Mouse (Mus musculus) hindbrain, embryonic 14.5 days (tissue): Measurements from ENCODE around the gene Zbtb43. TPM values are rescaled to one million over a fixed set of nuclear protein-coding genes. Genes with fewer than 3 reads are reported as not detected.

Source experiments
- ATAC-seq: fragments of 200-750 bp; cut with Nextera tagmentation; 2 replicates; pipeline ENCODE4 v1.8.0; 2017; ENCODE audit warnings: moderate number of reproducible peaks, mild to moderate bottlenecking, moderate TSS enrichment, moderate library complexity; ENCODE audit not compliant: low FRiP score
- DNase-seq: peaks from one replicate; pipeline ENCODE4 v3.0.0-alpha.2; 2015; ENCODE audit warnings: low spot score
- H3K27ac ChIP-seq: fragments of 300-500 bp; sonication (generic); 2 replicates; pipeline ENCODE4 v1.5.1; 2014; ENCODE audit warnings: mild to moderate bottlenecking, moderate library complexity
- H3K27me3 ChIP-seq: fragments of 300-500 bp; sonication (generic); 2 replicates; pipeline ENCODE4 v1.6.1; 2014; ENCODE audit warnings: mild to moderate bottlenecking, low read length, mixed read lengths; ENCODE audit not compliant: control insufficient read depth, insufficient read depth
- H3K36me3 ChIP-seq: fragments of 300-500 bp; sonication (generic); replicated peaks from 2 replicates; pipeline ENCODE4 v1.6.1; 2014; ENCODE audit not compliant: control insufficient read depth, insufficient read depth
- H3K4me1 ChIP-seq: fragments of 300-500 bp; sonication (generic); replicated peaks from 2 replicates; pipeline ENCODE4 v1.6.1; 2014; ENCODE audit warnings: antibody characterized with exemption, low read length, mixed read lengths; ENCODE audit not compliant: control insufficient read depth, insufficient read depth
- H3K4me2 ChIP-seq: fragments of 300-500 bp; sonication (generic); replicated peaks from 2 replicates; pipeline ENCODE4 v1.6.1; 2014; ENCODE audit warnings: mild to moderate bottlenecking, moderate library complexity
- H3K4me3 ChIP-seq: fragments of 300-500 bp; sonication (generic); replicated peaks from 2 replicates; pipeline ENCODE4 v1.5.1; 2014; ENCODE audit warnings: mild to moderate bottlenecking, low read length
- H3K9ac ChIP-seq: fragments of 300-500 bp; sonication (generic); 2 replicates; pipeline ENCODE4 v1.6.1; 2014
- H3K9me3 ChIP-seq: fragments of 300-500 bp; sonication (generic); 2 replicates; pipeline ENCODE4 v1.6.1; 2016; ENCODE audit warnings: low read length; ENCODE audit not compliant: control insufficient read depth
- WGBS: fragments of 180-500 bp; shearing (Covaris S2); extraction: QIAGEN DNeasy Blood & Tissue Kit; methylation state at CpG from one replicate; pipeline ENCODE4 v1.1.7; 2014; 5-methylcytosine and 5-hydroxymethylcytosine counted together
- polyA plus RNA-seq: library from polyadenylated mRNA; unstranded; fragments of >200 nt; fragmentation: Nextera tagmentation; extraction: Ambion mirVana; gene quantifications from 2 replicates; pipeline ENCODE4 v1.2.1, GENCODE M21; 2014

The Zbtb43 gene
- polyA plus RNA-seq, 1 experiment from 2014 or later, result 30.5 TPM

DNA sequence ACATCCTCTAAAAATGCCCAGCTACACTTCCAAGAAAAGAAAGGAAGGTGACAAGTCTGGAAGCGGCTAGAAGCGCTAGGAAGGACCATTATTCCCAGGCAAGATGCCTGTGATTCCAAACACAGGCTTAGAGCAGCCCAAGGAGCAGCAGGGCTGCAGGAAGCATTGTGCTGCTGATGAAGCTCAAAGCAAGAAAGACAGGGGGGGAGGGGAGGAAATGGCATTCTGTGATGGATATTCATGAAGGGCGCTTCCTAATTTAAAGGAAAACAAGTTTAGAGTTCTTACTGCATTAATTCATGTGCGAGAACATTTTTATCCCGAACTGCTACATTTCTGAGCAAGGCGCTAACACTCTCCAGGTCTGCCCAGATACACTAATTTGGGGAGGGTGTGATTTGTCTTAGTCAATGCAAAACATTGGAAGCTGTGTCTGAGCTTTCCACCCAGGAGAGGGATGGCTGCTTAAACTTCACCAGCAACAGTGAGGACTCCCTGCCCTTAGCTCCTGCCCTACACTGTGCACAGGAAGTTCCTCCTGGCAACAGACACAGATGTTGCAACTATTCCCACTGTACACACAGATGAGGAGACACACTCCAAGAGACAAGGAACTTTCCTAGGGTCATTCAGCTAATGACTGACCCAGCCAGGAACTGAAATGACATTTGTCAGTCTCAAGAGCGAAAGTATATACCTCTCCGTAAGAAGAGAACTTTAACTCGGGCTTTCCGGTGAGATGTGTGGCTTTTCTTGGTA lies 41.5 kb downstream of the Zbtb43 start:
- Histone ChIP-seq H3K4me1 (peaks cover 24% of the 10 kb centered on the region), H3K4me2 (no peak overlapping the region), H3K9ac (no peak overlapping the region), H3K27ac (no peak overlapping the region), H3K4me3 (no peak overlapping the region), H3K27me3 (no peaks in the 10 kb centered on the region), H3K9me3 (no peaks in the 10 kb centered on the region), H3K36me3 (peaks cover 29% of the 10 kb centered on the region)
- DNase-seq, result no peak
- no peak for ATAC-seq
- WGBS, result 47% methylated on average over 10 of the region's 10 CpGs

DNA sequence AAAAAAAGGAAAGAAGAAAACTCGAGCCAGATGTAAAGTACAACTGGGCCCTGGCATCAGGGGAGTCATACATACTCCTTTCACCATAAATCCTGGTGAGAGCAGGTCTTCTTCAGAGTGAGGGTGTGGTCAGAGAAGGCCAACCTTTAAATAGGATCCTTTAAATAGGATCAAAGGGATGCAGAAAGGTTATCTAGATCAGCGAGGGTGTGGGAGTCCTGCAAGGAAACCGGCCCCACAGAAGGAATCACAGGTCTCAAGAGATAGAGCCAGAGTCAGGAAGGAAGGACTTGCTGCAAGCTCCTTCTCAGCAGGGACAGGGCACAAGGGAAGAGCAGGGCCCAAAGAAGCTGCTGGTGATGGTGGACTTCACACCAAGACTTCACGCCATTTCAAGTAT lies 50.9 kb downstream of the Zbtb43 start:
- H3K27me3 ChIP-seq, result no peaks in the 10 kb centered on the region
- no peak overlapping the region for H3K4me2 ChIP-seq
- no peak overlapping the region for H3K9ac ChIP-seq
- H3K36me3 ChIP-seq, result peaks cover 21% of the 10 kb centered on the region; the same call in 1 of the 2 replicates
- 86% methylated on average over 4 of the region's 4 CpGs for WGBS
- no peaks in the 10 kb centered on the region for H3K4me1 ChIP-seq
- H3K9me3 ChIP-seq, result no peaks in the 10 kb centered on the region
- ATAC-seq, result no peak
- no peak overlapping the region for H3K27ac ChIP-seq
- H3K4me3 ChIP-seq, result no peak overlapping the region
- no peak for DNase-seq

DNA sequence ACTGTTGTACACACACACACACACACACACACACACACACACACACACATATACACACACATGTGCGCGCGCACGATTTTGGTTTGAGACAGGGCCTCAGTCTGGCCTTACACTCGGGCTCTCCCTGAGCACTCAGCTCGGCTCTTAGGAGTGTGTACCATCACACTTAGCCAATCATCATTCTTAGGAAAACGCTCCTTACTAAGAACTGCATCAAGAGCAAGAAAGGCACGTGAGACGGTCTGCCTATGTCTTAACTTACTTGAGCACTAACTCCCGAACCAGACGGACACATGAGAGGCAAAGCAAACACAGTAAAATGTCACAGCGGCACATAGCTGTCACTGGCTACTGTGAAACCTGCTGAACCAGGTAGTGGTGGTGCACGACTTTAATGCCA lies 54.3 kb downstream of the Zbtb43 start:
- H3K4me1 ChIP-seq, result no peaks in the 10 kb centered on the region
- no peak overlapping the region for H3K4me3 ChIP-seq
- H3K27me3 ChIP-seq, result no peaks in the 10 kb centered on the region
- ATAC-seq (no peak), DNase-seq (no peak)
- no peak overlapping the region for H3K4me2 ChIP-seq
- H3K9me3 ChIP-seq, result no peaks in the 10 kb centered on the region
- H3K36me3 ChIP-seq, result peaks cover 37% of the 10 kb centered on the region
- no peak overlapping the region for H3K27ac ChIP-seq
- no peak overlapping the region for H3K9ac ChIP-seq
- WGBS, result 94% methylated on average over 13 of the region's 13 CpGs

DNA sequence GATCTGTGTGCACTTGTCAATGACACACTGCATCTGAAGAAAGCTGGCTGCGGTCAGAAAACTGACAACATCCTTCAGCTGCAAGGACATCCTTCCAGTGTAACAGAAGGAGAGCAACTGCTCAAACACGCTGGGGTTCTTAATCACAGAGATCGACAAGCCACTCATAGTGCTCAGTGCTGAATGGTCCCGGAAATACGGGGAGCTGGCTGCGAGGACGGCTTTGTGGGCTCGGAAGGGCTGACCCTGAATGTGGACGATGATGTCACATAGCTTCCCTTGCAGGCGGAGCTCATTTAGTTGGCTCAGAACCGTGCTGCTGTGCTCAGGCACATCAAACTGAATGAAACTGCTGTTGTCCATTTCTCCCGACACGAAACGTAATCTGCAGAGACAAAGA lies 56.2 kb downstream of the Zbtb43 start:
- H3K9ac ChIP-seq, result no peak overlapping the region
- peaks cover 33% of the 10 kb centered on the region for H3K36me3 ChIP-seq
- H3K27ac ChIP-seq, result no peak overlapping the region
- H3K4me2 ChIP-seq, result no peak overlapping the region
- H3K9me3 ChIP-seq, result no peaks in the 10 kb centered on the region
- WGBS, result 91% methylated on average over 14 of the region's 14 CpGs
- no peaks in the 10 kb centered on the region for H3K4me1 ChIP-seq
- no peak overlapping the region for H3K4me3 ChIP-seq
- ATAC-seq (no peak), DNase-seq (no peak)
- no peaks in the 10 kb centered on the region for H3K27me3 ChIP-seq

DNA sequence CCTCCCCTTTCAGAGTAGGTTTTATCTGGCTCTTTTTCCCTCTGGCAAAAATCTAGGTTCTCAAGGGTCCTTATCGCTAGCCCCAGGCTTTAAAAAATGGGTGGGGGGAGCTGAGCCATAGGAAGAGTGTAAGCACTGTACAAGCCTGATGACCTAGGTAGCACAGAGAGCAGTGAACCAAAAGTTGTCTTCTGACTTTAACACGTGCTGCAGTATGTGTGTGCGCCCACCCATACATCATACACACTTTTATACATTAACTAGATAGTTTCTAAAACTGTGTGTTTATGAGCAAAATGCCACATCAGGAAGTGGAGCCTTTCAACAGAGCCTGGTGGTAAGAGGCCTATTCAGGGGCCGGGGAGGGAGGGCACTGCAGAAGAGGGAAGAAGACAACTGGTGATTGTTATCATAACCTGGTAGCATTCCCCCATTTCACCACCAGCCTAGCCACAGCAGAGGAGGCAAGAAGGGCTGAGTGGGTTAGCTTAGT lies 64.8 kb downstream of the Zbtb43 start:
- Histone ChIP-seq H3K27me3 (no peaks in the 10 kb centered on the region), H3K4me2 (no peak overlapping the region), H3K27ac (no peak overlapping the region), H3K9me3 (no peaks in the 10 kb centered on the region), H3K4me3 (no peak overlapping the region), H3K9ac (no peak overlapping the region), H3K4me1 (0 out of 2 replicates have a peak, but pooled peaks cover 8% of the 10 kb centered on the region), H3K36me3 (peaks cover 3% of the 10 kb centered on the region; the same call in 1 of the 2 replicates)
- DNase-seq (no peak), ATAC-seq (no peak)
- WGBS, result 79% methylated on average over 4 of the region's 4 CpGs

DNA sequence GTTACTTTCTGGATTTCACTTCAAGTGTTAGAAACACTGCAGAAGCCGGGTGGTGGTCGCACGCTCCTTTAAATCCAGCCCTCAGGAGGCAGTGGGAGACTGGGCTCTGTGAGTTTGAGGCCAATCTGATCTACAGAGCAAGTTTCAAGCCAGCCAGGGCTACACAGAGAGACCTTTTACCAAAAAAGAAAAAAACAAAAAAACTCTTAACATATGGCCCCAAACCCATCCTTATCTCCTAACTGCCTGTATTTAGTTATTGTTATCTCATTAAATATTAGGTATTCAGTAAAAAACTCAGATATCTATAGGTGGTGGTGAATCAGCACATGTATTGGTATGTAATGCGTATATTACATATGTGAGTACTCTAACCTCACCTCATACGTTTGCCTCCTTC lies 65.7 kb downstream of the Zbtb43 start:
- H3K9ac ChIP-seq, result no peak overlapping the region
- no peak overlapping the region for H3K4me2 ChIP-seq
- H3K27ac ChIP-seq, result no peak overlapping the region
- 0 out of 2 replicates have a peak, but pooled peaks cover 8% of the 10 kb centered on the region for H3K4me1 ChIP-seq
- no peaks in the 10 kb centered on the region for H3K27me3 ChIP-seq
- WGBS, result 68% methylated on average over 5 of the region's 5 CpGs
- 0 out of 2 replicates have a peak, but pooled peaks cover 3% of the 10 kb centered on the region for H3K36me3 ChIP-seq
- DNase-seq, result no peak
- no peak for ATAC-seq
- no peaks in the 10 kb centered on the region for H3K9me3 ChIP-seq
- no peak overlapping the region for H3K4me3 ChIP-seq

DNA sequence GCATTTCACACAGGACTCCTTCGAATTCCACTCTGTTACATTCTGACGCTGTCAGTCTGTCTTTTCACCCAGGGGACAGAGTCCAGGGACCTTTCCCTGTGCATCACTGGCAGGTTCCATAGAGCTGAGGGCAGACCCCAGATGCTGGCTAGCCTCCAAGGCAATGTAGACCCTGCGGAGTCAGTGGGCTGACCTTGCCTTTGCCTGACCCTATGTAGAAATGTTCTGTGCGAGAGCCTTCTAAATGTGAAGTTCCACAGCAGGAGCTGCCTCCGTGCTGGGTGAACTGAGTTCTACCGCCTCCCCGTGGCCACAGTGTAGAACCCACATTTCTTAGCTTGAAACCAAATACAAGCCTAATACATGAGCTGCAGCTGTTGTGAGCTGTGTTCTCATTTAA lies 66.1 kb downstream of the Zbtb43 start:
- ATAC-seq (no peak), DNase-seq (peak; percentile 72)
- H3K9me3 ChIP-seq, result no peaks in the 10 kb centered on the region
- H3K4me1 ChIP-seq, result 0 out of 2 replicates have a peak, but pooled peaks cover 8% of the 10 kb centered on the region
- H3K27ac ChIP-seq, result no peak overlapping the region
- no peaks in the 10 kb centered on the region for H3K27me3 ChIP-seq
- no peak overlapping the region for H3K4me2 ChIP-seq
- WGBS, result 35% methylated on average over 7 of the region's 7 CpGs
- H3K36me3 ChIP-seq, result 0 out of 2 replicates have a peak, but pooled peaks cover 3% of the 10 kb centered on the region
- no peak overlapping the region for H3K9ac ChIP-seq
- H3K4me3 ChIP-seq, result no peak overlapping the region

DNA sequence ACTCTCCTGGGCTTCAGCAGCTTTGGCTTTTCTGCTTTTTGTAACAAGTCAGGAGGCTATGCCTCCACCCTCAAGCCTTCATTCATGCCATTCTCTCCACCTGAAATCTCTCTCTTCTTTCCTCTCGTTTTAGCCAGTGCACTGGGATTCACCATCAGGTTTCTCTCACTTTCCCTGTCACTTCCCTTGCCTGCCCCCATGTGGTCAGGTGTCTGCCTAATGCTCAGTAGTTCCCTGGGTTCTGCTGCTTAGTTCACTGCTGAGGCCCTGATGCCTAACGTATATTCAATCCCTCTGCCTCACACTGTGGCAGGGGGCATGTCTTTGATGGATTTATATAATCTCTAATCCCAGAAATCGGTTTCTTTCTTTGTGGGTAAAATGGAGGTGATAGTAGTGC lies 67.1 kb downstream of the Zbtb43 start:
- WGBS, result 48% methylated on average over 3 of the region's 3 CpGs
- H3K27me3 ChIP-seq, result no peaks in the 10 kb centered on the region

DNA sequence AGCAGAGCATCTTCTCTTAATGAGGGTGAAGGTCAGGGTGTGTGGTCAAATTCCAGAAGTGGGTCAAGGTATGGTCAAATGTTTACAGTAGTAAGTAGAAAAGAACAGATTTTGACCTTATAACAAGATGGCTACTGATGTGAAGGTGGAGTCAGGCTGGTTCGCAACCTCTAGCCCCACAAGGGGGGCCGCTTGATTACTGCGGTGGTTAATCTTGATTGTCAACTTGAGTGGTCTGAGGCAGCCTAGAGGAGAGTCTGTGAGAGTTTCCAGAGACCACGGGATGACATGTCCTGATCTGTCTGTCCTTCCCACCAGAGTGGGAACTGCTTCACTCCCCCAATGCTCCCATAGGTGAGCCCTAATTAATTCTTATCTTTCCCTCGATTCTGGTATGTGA lies 67.8 kb downstream of the Zbtb43 start:
- no peak overlapping the region for H3K27ac ChIP-seq
- no peak overlapping the region for H3K9ac ChIP-seq
- no peaks in the 10 kb centered on the region for H3K9me3 ChIP-seq
- no peak overlapping the region for H3K4me2 ChIP-seq
- no peaks in the 10 kb centered on the region for H3K4me1 ChIP-seq
- H3K27me3 ChIP-seq, result no peaks in the 10 kb centered on the region
- H3K36me3 ChIP-seq, result no peaks in the 10 kb centered on the region
- WGBS, result 90% methylated on average over 5 of the region's 5 CpGs
- H3K4me3 ChIP-seq, result no peak overlapping the region
- no peak for ATAC-seq
- DNase-seq, result no peak

More for the DNA sequence above, 67.1 kb downstream of the Zbtb43 start:
- ATAC-seq (no peak), DNase-seq (no peak)
- H3K4me1 ChIP-seq, result 0 out of 2 replicates have a peak, but pooled peaks cover under 1% of the 10 kb centered on the region
- H3K9me3 ChIP-seq, result no peaks in the 10 kb centered on the region
- no peak overlapping the region for H3K4me2 ChIP-seq
- 0 out of 2 replicates have a peak, but pooled peaks cover 3% of the 10 kb centered on the region for H3K36me3 ChIP-seq
- H3K4me3 ChIP-seq, result no peak overlapping the region
- no peak overlapping the region for H3K9ac ChIP-seq
- H3K27ac ChIP-seq, result no peak overlapping the region
